Mouse (Mus musculus) monocyte, adult 5-6 weeks (primary cell): ENCODE data around the gene Mlst8. TPM values are rescaled to one million over a fixed set of nuclear protein-coding genes. Genes with fewer than 3 reads are reported as not detected.
"Not testable (repeated sequence)": the region's sequence is repeated elsewhere in the genome, so short reads cannot be mapped to it uniquely, and the experiment has no call there.

Experiments used
- ATAC-seq: fragments of 153-309, 156-312 bp; replicated peaks from 2 replicates; pipeline ENCODE4 v1.8.0; 2017; ENCODE audit warnings: mild to moderate bottlenecking; ENCODE audit not compliant: low TSS enrichment, insufficient number of reproducible peaks, severe bottlenecking, poor library complexity, low FRiP score
- total RNA-seq: library from RNA; stranded (forward); fragments of 200-1000, 200-491, 200-594 nt; gene quantifications from 3 replicates; pipeline ENCODE4 v1.2.3, GENCODE M21; 2017

Gene Mlst8
- total RNA-seq, 1 experiment from 2014 or later: 8.4 TPM

- no peak for ATAC-seq
Observed at GRCm38 (mm10) chr17:24441148-24441547, 37.7 kb downstream of the Mlst8 start.

- ATAC-seq: no peak
Observed at GRCm38 (mm10) chr17:24440377-24440776, 38.5 kb downstream of the Mlst8 start.

- peak; percentile 79 for ATAC-seq
Observed at GRCm38 (mm10) chr17:24437016-24437415, 41.9 kb downstream of the Mlst8 start.

DNA sequence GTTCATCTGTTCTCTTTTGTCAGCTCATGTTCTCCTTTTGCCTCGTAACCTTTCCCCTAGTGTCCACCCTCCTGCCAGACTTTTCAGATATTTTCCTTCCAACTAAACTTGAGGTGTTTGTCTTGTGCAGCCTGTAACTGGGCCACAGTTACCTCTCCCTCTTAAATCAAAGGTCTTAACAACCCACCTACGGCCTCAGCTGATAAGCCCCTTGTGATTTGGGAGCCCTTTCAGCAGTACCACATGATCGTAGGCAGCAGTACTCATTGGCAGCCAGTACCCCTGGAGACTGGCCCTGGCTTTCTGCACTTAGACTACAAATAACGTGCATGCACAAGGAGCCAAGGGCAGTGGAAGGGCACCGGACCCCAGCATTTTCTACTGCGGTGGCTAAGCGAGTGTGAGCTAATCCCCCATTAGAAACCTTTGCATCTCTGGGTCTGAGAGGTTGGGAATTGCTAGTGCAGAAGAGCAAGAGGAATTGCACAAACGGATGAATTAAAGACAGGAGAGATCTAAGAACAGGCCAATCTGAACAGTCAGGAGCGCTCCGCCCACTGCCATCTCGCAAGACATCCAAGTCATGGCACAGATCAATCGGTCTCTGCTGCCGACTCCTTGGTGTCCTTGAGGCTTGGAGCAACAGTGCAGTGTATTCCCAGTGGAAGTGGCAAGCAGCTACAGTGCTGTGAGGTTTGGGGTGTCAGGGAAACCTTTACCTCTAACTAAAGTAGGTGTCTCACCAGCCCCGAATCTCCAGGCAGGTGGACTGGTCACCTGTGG is 49.5 kb downstream of the Mlst8 start:
- no peak for ATAC-seq

DNA sequence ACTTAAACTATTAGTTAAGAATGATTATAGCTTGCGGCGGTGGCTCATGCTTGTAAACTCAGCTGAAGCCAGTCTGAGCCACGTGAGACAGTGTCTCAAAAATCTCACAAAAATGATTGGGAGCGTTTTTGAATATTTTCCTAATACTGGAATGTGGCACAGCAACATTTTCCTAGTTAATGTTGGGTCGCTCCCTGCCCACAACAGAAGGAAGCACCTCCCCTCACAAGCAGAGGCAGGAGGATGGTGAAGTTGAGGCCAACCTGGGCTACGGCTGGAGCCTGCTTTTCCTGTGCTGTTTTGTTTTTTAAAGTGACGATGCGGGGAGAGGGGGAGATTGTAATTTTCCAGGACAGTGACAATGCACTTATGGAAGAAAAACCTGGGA is 51.7 kb downstream of the Mlst8 start:
- ATAC-seq: no peak

DNA sequence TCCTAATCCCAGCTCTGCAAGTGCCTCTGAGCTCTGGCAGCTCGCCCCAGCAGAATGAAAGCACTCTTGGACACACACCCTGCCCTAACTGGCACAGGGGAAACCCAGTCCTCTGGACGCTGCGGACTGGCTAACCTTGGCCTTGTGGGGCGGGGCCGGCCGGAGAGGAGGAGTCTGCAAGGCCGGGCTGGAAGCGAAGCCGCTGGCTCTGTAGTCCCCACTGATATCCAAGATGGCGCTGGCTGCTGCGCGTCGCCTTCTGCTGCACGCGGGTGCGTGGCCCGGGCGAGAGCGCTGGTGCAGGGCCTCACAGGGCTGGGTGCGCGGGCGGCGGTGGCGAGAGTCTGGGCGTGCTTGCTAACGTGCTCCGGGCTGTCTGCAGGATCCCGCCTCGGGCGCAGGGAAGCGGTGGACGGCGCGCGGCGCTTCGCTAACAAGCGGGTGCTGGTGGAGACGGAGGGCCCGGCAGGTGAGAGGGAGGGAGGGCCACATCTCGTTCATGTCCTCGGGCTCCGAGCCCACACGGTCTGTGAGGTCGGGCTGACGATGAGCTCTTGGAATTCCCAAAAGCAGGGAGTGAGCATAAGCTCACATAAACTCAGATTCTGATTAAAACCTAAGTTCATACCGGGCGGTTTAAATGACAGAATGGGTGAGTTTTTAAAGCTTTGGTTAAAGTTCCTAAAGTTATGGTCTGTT is 52.3 kb downstream of the Mlst8 start, which contains the start of gene Eci1:
TSS of gene Eci1 (plus strand) at position 171 of the 699 bp plus-strand sequence.
- ATAC-seq: peak; percentile 98

GRCm38 (mm10) chr17:24425905-24426304 is 53.0 kb downstream of the Mlst8 start:
- no peak for ATAC-seq

- ATAC-seq: not testable (repeated sequence)
Observed at GRCm38 (mm10) chr17:24425326-24425725, 53.6 kb downstream of the Mlst8 start.

DNA sequence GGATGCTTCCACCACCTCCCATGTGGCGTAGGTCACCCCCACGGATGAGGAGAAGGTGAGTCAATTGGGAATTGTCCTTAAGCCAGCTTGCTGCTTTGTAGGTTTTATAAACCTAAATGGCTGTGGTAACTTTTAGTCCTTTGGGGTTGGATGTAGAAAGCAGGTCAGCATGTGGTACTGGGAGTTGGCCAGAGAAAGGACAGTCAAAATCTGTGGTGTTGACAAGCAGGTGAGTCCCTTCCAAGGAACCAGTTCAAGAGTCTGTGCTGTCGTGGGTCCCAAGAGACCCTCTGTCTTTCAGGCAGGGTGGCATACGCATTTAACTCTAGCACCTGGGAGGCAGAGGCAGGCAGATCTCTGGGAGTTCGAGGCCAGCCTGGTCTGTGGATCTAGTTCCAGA is 54.4 kb downstream of the Mlst8 start:
- ATAC-seq: no peak

Other genes starting within 250 kb of the Mlst8 start
- gene Ccnf, start 227.6 kb downstream of the Mlst8 start, total RNA-seq: 1.6 to 4.6 TPM (median 2.0 TPM) in 3 replicates
- gene Abca17, start 128.0 kb downstream of the Mlst8 start, total RNA-seq: not detected in 3 replicates
- 29.2 to 35.4 TPM (median 29.7 TPM) in 3 replicates for gene Abca3, start 127.1 kb downstream of the Mlst8 start, total RNA-seq
- gene Rnps1, start 64.5 kb downstream of the Mlst8 start, total RNA-seq: 84.3 to 102 TPM (median 99.4 TPM) in 3 replicates
- gene Eci1, start 52.4 kb downstream of the Mlst8 start, total RNA-seq: 22.1 to 36.2 TPM (median 26.0 TPM) in 3 replicates
- 1.6 to 2.2 TPM in 2 of 3 replicates, not detected in the other for gene Dnase1l2, start 36.0 kb downstream of the Mlst8 start, total RNA-seq
- 26.9 to 32.5 TPM (median 29.5 TPM) in 3 replicates for gene E4f1, start 8.8 kb downstream of the Mlst8 start, total RNA-seq
- gene Pgp, start 8.7 kb downstream of the Mlst8 start, total RNA-seq: 8.4 to 10.1 TPM (median 9.1 TPM) in 3 replicates
- 1.3 TPM in 1 of 3 replicates, not detected in the others for gene Bricd5, start 5.2 kb downstream of the Mlst8 start, total RNA-seq
- not detected in 3 replicates for gene Caskin1, start 9.5 kb upstream of the Mlst8 start, total RNA-seq
- gene Traf7, start 48.9 kb upstream of the Mlst8 start, total RNA-seq: 83.2 to 132 TPM (median 118 TPM) in 3 replicates
- 0.39 TPM in 1 of 3 replicates, not detected in the others for gene Rab26, start 55.1 kb upstream of the Mlst8 start, total RNA-seq
- 9.1 to 15.7 TPM (median 11.9 TPM) in 3 replicates for gene Pkd1, start 70.8 kb upstream of the Mlst8 start, total RNA-seq
- gene Tsc2, start 153.6 kb upstream of the Mlst8 start, total RNA-seq: 20.2 to 53.0 TPM (median 29.4 TPM) in 3 replicates
- gene Nthl1, start 153.6 kb upstream of the Mlst8 start, total RNA-seq: 2.5 to 2.6 TPM in 2 of 3 replicates, not detected in the other
- 0.48 to 0.78 TPM in 2 of 3 replicates, not detected in the other for gene Slc9a3r2, start 171.2 kb upstream of the Mlst8 start, total RNA-seq
- gene Npw, start 179.4 kb upstream of the Mlst8 start, total RNA-seq: not detected in 3 replicates
- 14.6 to 21.7 TPM (median 15.7 TPM) in 3 replicates for gene Zfp598, start 190.6 kb upstream of the Mlst8 start, total RNA-seq
- gene Syngr3, start 210.9 kb upstream of the Mlst8 start, total RNA-seq: not detected in 3 replicates
- 12.4 to 19.8 TPM (median 15.4 TPM) in 3 replicates for gene Gfer, start 217.1 kb upstream of the Mlst8 start, total RNA-seq
- gene Noxo1, start 217.2 kb upstream of the Mlst8 start, total RNA-seq: 0.48 to 3.0 TPM (median 2.1 TPM) in 3 replicates
- gene Tbl3, start 228.6 kb upstream of the Mlst8 start, total RNA-seq: 9.7 to 19.8 TPM (median 18.6 TPM) in 3 replicates
- 2.8 TPM in 1 of 3 replicates, not detected in the others for gene Rnf151, start 239.0 kb upstream of the Mlst8 start, total RNA-seq
- gene Rps2, start 239.0 kb upstream of the Mlst8 start, total RNA-seq: 428 to 669 TPM (median 533 TPM) in 3 replicates
- gene Ndufb10, start 245.4 kb upstream of the Mlst8 start, total RNA-seq: 144 to 243 TPM (median 228 TPM) in 3 replicates
- gene Rpl3l, start 248.7 kb upstream of the Mlst8 start, total RNA-seq: 4.7 to 14.6 TPM (median 10.2 TPM) in 3 replicates